9 mouse cellular contexts compared by ENCODE assay signal in the genomic region with DNA sequence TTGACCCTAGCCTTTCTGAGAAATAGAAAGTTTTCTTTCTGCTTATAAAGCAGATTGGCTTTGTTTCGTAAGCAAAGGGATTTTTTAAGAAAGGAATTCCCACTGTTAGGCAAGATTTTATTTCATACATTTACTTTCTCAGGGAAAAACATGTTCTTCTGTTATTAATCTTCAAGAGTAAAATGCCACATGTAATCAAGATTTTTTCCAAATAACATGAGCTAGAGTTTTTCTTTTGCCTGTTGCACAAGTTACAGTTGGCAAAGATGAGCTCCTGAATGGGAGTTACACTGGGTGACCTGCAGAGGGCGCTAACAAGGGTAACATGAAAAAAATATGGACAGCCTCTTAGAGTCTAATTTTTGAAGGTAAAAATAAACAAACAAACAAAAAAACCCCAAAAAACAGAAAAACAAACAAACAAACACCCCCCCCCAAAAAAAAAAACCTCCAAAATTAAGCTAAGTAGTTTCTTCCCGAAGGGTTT.
A peak's percentile ranks its signal among the peaks of the same experiment; 100 is the strongest.
DNase-seq lines count a peak whose midpoint lies in the region; ATAC-seq and TF ChIP-seq lines count a peak whose summit lies in the region.
"Had no signal": no experiment of that assay in that cellular context is flagged by ENCODE, and none has a peak within 500 bp of the region (broad histone marks: within the 10 kb centered on the region; RNA-seq: fewer than 3 reads in every experiment).

No protein-coding gene starts in this region.

- no peaks in the 10 kb centered on the region for H3K36me3 ChIP-seq in hindbrain, embryonic 11.5 days (ENCODE audit: control insufficient read depth, insufficient read depth, low read length)
- H3K36me3 ChIP-seq in hindbrain, embryonic 13.5 days, result no peaks in the 10 kb centered on the region
- H3K36me3 ChIP-seq in MEL (ENCODE audit: control insufficient read depth in 1 of 2, insufficient read depth in 2 of 2, low read length in 2 of 2), result no peaks in the 10 kb centered on the region
- no peaks in the 10 kb centered on the region for H3K36me3 ChIP-seq in hindbrain, embryonic 14.5 days (replicated peaks; ENCODE audit: control insufficient read depth, insufficient read depth)
- H3K36me3 ChIP-seq: limb, embryonic 12.5 days had no signal

- 74% methylated on average over 3 of the region's 3 CpGs for WGBS in hindbrain, embryonic 11.5 days
- 72% methylated on average over 3 of the region's 3 CpGs for WGBS in hindbrain, embryonic 13.5 days
- 67% methylated on average over 3 of the region's 3 CpGs for WGBS in hindbrain, embryonic 14.5 days

- H3K4me3 ChIP-seq in hindbrain, embryonic 11.5 days (ENCODE audit: low read depth, low read length), result no peak overlapping the region
- H3K4me3 ChIP-seq in hindbrain, embryonic 13.5 days, result no peak overlapping the region
- H3K4me3 ChIP-seq in MEL (ENCODE audit: control insufficient read depth in 1 of 2, insufficient read depth in 1 of 2, low read depth in 2 of 2, low read length in 2 of 2), result no peak overlapping the region
- no peak overlapping the region for H3K4me3 ChIP-seq in hindbrain, embryonic 14.5 days (replicated peaks; ENCODE audit: low read length)
- H3K4me3 ChIP-seq: limb, embryonic 12.5 days had no signal

- H3K27me3 ChIP-seq in hindbrain, embryonic 11.5 days (ENCODE audit: control insufficient read depth, insufficient read depth, low read length), result no peaks in the 10 kb centered on the region
- H3K27me3 ChIP-seq in hindbrain, embryonic 13.5 days, result no peaks in the 10 kb centered on the region
- peaks cover 3 to 4% of the 10 kb centered on the region in 2 experiments for H3K27me3 ChIP-seq in MEL (ENCODE audit: control insufficient read depth in 1 of 2, insufficient read depth in 2 of 2, low read length in 2 of 2)
- no peaks in the 10 kb centered on the region for H3K27me3 ChIP-seq in hindbrain, embryonic 14.5 days (ENCODE audit: control insufficient read depth, insufficient read depth, low read length)
- H3K27me3 ChIP-seq: limb, embryonic 12.5 days had no signal

- TF ChIP-seq POLR2A in MEL (IDR thresholded peaks at IDR 0.05; ENCODE audit: control insufficient read depth in 1 of 2, insufficient read depth in 1 of 2, low read depth in 1 of 2, low read length in 2 of 2, poor library complexity in 1 of 2), result no peak

- peak; percentile 48 for DNase-seq in hindbrain, embryonic 11.5 days (ENCODE audit: low spot score)
- peak; percentile 40 for DNase-seq in A20 (ENCODE audit: low read depth, low spot score)
- DNase-seq in MEL (ENCODE audit: low read depth, low spot score), result peak; percentile 53
- peak; percentile 78 for DNase-seq in fibroblast of lung, adult 2 months (ENCODE audit: low read depth)
- DNase-seq in frontal cortex, postnatal 36 days (ENCODE audit: low spot score in 2 of 2), result no peak
- DNase-seq in hindbrain, embryonic 14.5 days (ENCODE audit: low spot score), result no peak
- DNase-seq in Muller cell, postnatal 12 days (ENCODE audit: inconsistent ontology term), result no peak

- no peaks in the 10 kb centered on the region for H3K9me3 ChIP-seq in hindbrain, embryonic 11.5 days (ENCODE audit: control insufficient read depth, low read length)
- H3K9me3 ChIP-seq in hindbrain, embryonic 13.5 days, result no peaks in the 10 kb centered on the region
- H3K9me3 ChIP-seq in MEL (replicated peaks; ENCODE audit: insufficient read depth, low read length), result no peaks in the 10 kb centered on the region
- no peaks in the 10 kb centered on the region for H3K9me3 ChIP-seq in hindbrain, embryonic 14.5 days (ENCODE audit: control insufficient read depth, low read length)
- H3K9me3 ChIP-seq: limb, embryonic 12.5 days had no signal

- no peak overlapping the region for H3K4me2 ChIP-seq in hindbrain, embryonic 11.5 days (replicated peaks; ENCODE audit: low read depth, low read length)
- H3K4me2 ChIP-seq in hindbrain, embryonic 13.5 days, result no peak overlapping the region
- no peak overlapping the region for H3K4me2 ChIP-seq in hindbrain, embryonic 14.5 days (replicated peaks)
- H3K4me2 ChIP-seq: limb, embryonic 12.5 days had no signal

- no peak for ATAC-seq in hindbrain, embryonic 11.5 days (ENCODE audit: low FRiP score)
- no peak for ATAC-seq in hindbrain, embryonic 13.5 days (ENCODE audit: low FRiP score)
- ATAC-seq in hindbrain, embryonic 14.5 days (ENCODE audit: low FRiP score), result no peak

- no peak overlapping the region for H3K27ac ChIP-seq in hindbrain, embryonic 11.5 days (ENCODE audit: low read depth, low read length)
- no peak overlapping the region for H3K27ac ChIP-seq in hindbrain, embryonic 13.5 days
- H3K27ac ChIP-seq in MEL (ENCODE audit: control insufficient read depth, low read depth, low read length), result no peak overlapping the region
- H3K27ac ChIP-seq in hindbrain, embryonic 14.5 days, result no peak overlapping the region

- no peak overlapping the region for H3K9ac ChIP-seq in hindbrain, embryonic 11.5 days (ENCODE audit: low read depth, low read length)
- no peak overlapping the region for H3K9ac ChIP-seq in hindbrain, embryonic 13.5 days
- H3K9ac ChIP-seq in MEL (ENCODE audit: control insufficient read depth, low read depth, low read length, poor library complexity, severe bottlenecking), result no peak overlapping the region
- H3K9ac ChIP-seq in hindbrain, embryonic 14.5 days, result no peak overlapping the region
- H3K9ac ChIP-seq: limb, embryonic 12.5 days had no signal

- peak; percentile 63 to 77 (median 73) for TF ChIP-seq CTCF in MEL (IDR thresholded peaks at IDR 0.05 in 2 of 3, conservative IDR thresholded peaks at IDR 0.05 in 1 of 3; ENCODE audit: control insufficient read depth in 1 of 3, insufficient read depth in 1 of 3, low read depth in 2 of 3, low read length in 3 of 3, poor library complexity in 1 of 3, severe bottlenecking in 1 of 3)

- TF ChIP-seq EP300 in MEL (IDR thresholded peaks at IDR 0.05; ENCODE audit: low read depth in 1 of 2, low read length in 2 of 2), result no peak

- peak; percentile 38 for TF ChIP-seq RAD21 in MEL (IDR thresholded peaks at IDR 0.05; ENCODE audit: low read depth, low read length)

- no peaks in the 10 kb centered on the region for H3K4me1 ChIP-seq in hindbrain, embryonic 11.5 days (replicated peaks; ENCODE audit: control insufficient read depth, insufficient read depth, low read length)
- peaks cover 6% of the 10 kb centered on the region; the same call in 1 of the 2 replicates for H3K4me1 ChIP-seq in hindbrain, embryonic 13.5 days (replicated peaks)
- no peaks in the 10 kb centered on the region for H3K4me1 ChIP-seq in MEL (ENCODE audit: control insufficient read depth in 1 of 2, insufficient read depth in 2 of 2, low read length in 2 of 2)
- no peaks in the 10 kb centered on the region for H3K4me1 ChIP-seq in hindbrain, embryonic 14.5 days (replicated peaks; ENCODE audit: control insufficient read depth, insufficient read depth, low read length)

- no peaks in the 10 kb centered on the region for H3K79me2 ChIP-seq in MEL (ENCODE audit: control insufficient read depth, insufficient read depth, low read length, poor library complexity)

TF ChIP-seq in MEL, 35 proteins besides CTCF, POLR2A, EP300 and RAD21:
- TF ChIP-seq MEF2A (IDR thresholded peaks at IDR 0.05; ENCODE audit: extremely low read depth, insufficient replicate concordance, low read depth, low read length, poor library complexity, severe bottlenecking), result no peak
- no peak for TF ChIP-seq MAX (IDR thresholded peaks at IDR 0.05; ENCODE audit: low read length)
- no peak for TF ChIP-seq MAZ (IDR thresholded peaks at IDR 0.05; ENCODE audit: low read depth, low read length)
- no peak for TF ChIP-seq MXI1 (IDR thresholded peaks at IDR 0.05; ENCODE audit: low read depth, low read length)
- TF ChIP-seq ZNF384 (IDR thresholded peaks at IDR 0.05; ENCODE audit: low read depth, low read length), result peak; percentile 66
- peak; percentile 28; the same call in 1 of the 2 replicates for TF ChIP-seq ZC3H11A (IDR thresholded peaks at IDR 0.05; ENCODE audit: low read depth, low read length)
- TF ChIP-seq MYC (IDR thresholded peaks at IDR 0.05; ENCODE audit: low read depth, low read length), result no peak
- TF ChIP-seq USF1 (IDR thresholded peaks at IDR 0.05; ENCODE audit: low read depth, low read length), result no peak
- peak; percentile 71 for TF ChIP-seq SMC3 (IDR thresholded peaks at IDR 0.05; ENCODE audit: low read depth, low read length)
- TF ChIP-seq ZKSCAN1 (IDR thresholded peaks at IDR 0.05; ENCODE audit: low read depth, low read length), result no peak

Comparison
In these comparisons a context has a peak if more than half of its experiments do, and no peak if none do; other contexts are left out.
1. DNase-seq: peak in hindbrain, embryonic 11.5 days (single experiment), A20 (single experiment), MEL (single experiment) and fibroblast of lung, adult 2 months (single experiment); none in frontal cortex, postnatal 36 days (0 of 2), hindbrain, embryonic 14.5 days (single experiment) and Muller cell, postnatal 12 days (single experiment).